Mouse (Mus musculus) forebrain, embryonic 11.5 days (tissue): ENCODE results near the gene Fmo5. TPM values are rescaled to one million over a fixed set of nuclear protein-coding genes. Genes with fewer than 3 reads are reported as not detected.

Experiments used
- ATAC-seq: fragments of 200-750 bp; cut with Nextera tagmentation; replicated peaks from 2 replicates; pipeline ENCODE4 v1.8.0; 2017; ENCODE audit warnings: moderate TSS enrichment; ENCODE audit not compliant: low FRiP score
- DNase-seq: peaks from one replicate; pipeline ENCODE4 v3.0.0-alpha.2; 2017; ENCODE audit warnings: low spot score
- H3K27ac ChIP-seq: fragments of 300-500 bp; sonication (generic); 2 replicates; pipeline ENCODE4 v1.5.1; 2014; ENCODE audit warnings: low read depth, low read length
- H3K27me3 ChIP-seq: fragments of 300-500 bp; sonication (generic); 2 replicates; pipeline ENCODE4 v1.6.1; 2014; ENCODE audit warnings: mild to moderate bottlenecking, low read length, mixed read lengths; ENCODE audit not compliant: control insufficient read depth, insufficient read depth
- H3K36me3 ChIP-seq: fragments of 300-500 bp; sonication (generic); 2 replicates; pipeline ENCODE4 v1.6.1; 2014; ENCODE audit warnings: mild to moderate bottlenecking, low read length, moderate library complexity, mixed read lengths; ENCODE audit not compliant: control insufficient read depth, insufficient read depth
- H3K4me1 ChIP-seq: fragments of 300-500 bp; sonication (generic); replicated peaks from 2 replicates; pipeline ENCODE4 v1.6.1; 2014; ENCODE audit warnings: low read length, mixed read lengths; ENCODE audit not compliant: control insufficient read depth, insufficient read depth
- H3K4me2 ChIP-seq: fragments of 300-500 bp; sonication (generic); 2 replicates; pipeline ENCODE4 v1.6.1; 2014; ENCODE audit warnings: low read depth, mild to moderate bottlenecking, low read length, moderate library complexity, mixed read lengths; ENCODE audit not compliant: severe bottlenecking
- H3K4me3 ChIP-seq: fragments of 300-500 bp; sonication (generic); 2 replicates; pipeline ENCODE4 v1.5.1; 2014; ENCODE audit warnings: low read depth, low read length
- H3K9ac ChIP-seq: fragments of 300-500 bp; sonication (generic); 2 replicates; pipeline ENCODE4 v1.6.1; 2014; ENCODE audit warnings: low read length
- H3K9me3 ChIP-seq: fragments of 300-500 bp; sonication (generic); 2 replicates; pipeline ENCODE4 v1.6.1; 2016; ENCODE audit warnings: low read length, mixed read lengths; ENCODE audit not compliant: control insufficient read depth
- WGBS: fragments of 180-500 bp; shearing (Covaris S2); extraction: QIAGEN DNeasy Blood & Tissue Kit; methylation state at CpG from one replicate; pipeline ENCODE4 v1.1.7; 2014; 5-methylcytosine and 5-hydroxymethylcytosine counted together
- polyA plus RNA-seq: library from polyadenylated mRNA; unstranded; fragments of >200 nt; fragmentation: Nextera tagmentation; extraction: Ambion mirVana; gene quantifications from 2 replicates; pipeline ENCODE4 v1.2.1, GENCODE M21; 2014

Fmo5 gene
- polyA plus RNA-seq, 1 experiment from 2014 or later, result 0.69 TPM

DNA sequence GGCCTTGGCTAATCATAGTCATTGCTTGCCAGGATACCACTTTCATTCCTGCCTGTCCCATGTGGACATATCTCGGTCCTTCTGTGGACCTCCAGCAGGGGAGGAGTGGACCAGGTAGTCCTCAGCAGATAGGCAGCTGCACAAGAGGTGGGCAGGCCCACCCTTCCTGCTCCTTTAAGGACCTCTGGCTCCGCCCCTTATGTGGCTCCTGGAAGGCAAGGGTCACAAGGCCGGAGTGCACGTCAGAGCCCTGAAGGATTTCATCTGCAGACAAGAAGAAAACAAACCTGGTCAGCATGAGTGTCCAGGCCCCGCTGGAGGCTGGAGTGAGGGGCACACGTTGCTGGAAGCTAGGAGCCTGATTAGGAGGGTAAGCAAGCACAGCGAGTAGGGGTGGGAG, 62.0 kb downstream of the Fmo5 start:
- Histone ChIP-seq H3K4me1 (no peaks in the 10 kb centered on the region), H3K9me3 (no peaks in the 10 kb centered on the region), H3K4me3 (no peak overlapping the region), H3K36me3 (no peaks in the 10 kb centered on the region), H3K4me2 (no peak overlapping the region), H3K27ac (no peak overlapping the region), H3K27me3 (no peaks in the 10 kb centered on the region), H3K9ac (no peak overlapping the region)
- WGBS, result 65% methylated on average over 7 of the region's 7 CpGs
- ATAC-seq, result no peak
- DNase-seq, result no peak

DNA sequence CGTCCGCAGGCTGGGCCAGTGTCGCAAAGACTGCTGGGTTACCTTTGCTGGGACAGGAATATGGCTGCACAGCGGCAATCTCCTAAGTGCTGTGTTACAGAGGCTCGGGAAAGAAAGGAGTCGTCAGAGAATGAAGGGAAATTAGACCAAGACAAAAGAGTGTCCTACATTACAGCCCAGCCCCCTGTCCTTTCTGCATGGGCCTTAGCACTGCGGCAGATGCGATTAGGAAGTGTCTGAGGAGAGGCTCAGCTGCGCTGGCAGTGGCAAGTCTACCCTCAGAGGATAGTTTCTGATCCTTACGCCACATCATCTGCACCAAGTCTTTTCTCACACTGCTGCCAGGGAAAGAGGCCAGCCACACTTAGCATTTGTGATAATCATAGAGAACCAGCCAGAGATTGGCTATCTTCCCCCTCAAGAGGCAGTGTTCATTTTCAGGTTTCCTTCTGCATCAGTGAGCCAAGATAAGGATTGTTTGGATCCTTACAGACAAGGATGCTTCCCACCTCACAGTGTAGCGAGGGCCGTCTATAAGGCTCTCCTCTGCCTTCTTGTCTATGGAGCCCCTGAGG, 62.9 kb downstream of the Fmo5 start:
- no peak overlapping the region for H3K4me2 ChIP-seq
- no peaks in the 10 kb centered on the region for H3K27me3 ChIP-seq
- no peaks in the 10 kb centered on the region for H3K4me1 ChIP-seq
- H3K4me3 ChIP-seq, result no peak overlapping the region
- no peaks in the 10 kb centered on the region for H3K9me3 ChIP-seq
- ATAC-seq (no peak), DNase-seq (no peak)
- H3K27ac ChIP-seq, result no peak overlapping the region
- no peak overlapping the region for H3K9ac ChIP-seq
- H3K36me3 ChIP-seq, result no peaks in the 10 kb centered on the region
- WGBS, result 57% methylated on average over 12 of the region's 12 CpGs

DNA sequence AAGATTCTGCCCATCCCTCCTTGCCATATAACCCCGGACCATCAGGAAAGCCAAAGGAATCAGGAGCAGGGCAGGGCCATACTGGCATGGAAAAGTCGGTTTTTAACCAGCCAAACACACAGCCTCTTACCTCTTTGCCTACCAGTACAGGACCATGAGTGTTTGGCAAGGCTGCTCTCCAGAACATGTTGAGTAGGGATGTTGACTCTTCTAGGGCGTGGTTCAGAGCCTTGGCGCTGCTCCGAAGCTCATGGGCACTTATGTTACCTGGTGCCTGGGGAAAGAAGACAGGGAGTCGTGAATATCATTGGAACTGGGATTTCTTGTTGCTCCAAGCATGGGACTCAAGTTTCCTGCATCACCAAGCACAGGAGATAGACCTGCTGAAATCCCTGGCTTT, 65.2 kb downstream of the Fmo5 start:
- H3K9me3 ChIP-seq, result no peaks in the 10 kb centered on the region
- no peak for DNase-seq
- WGBS, result 85% methylated on average over 6 of the region's 6 CpGs

DNA sequence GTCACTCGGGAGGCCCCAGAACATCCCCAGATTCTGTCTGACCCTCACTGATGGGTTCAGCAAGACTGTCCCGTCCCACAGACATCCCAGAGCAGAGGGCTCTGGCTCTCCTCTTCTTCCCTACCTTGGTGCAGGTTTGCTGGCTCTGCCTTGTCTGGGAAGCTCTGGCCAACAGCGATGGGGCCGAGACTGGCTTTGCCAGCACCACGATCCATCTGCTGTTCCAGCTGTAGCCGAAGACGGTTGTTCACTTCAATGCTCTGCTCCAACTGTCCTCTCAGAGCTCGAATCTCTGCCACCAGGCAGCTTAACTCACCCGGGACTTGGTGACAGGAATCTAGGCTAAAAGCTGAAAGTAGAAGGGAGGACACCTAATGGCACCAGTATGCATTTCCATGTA, 68.3 kb downstream of the Fmo5 start:
- WGBS, result 90% methylated on average over 9 of the region's 9 CpGs
- ATAC-seq (no peak), DNase-seq (no peak)
- Histone ChIP-seq H3K27ac (no peak overlapping the region), H3K9ac (no peak overlapping the region), H3K27me3 (no peaks in the 10 kb centered on the region), H3K4me1 (no peaks in the 10 kb centered on the region), H3K4me2 (no peak overlapping the region), H3K9me3 (no peaks in the 10 kb centered on the region), H3K4me3 (no peak overlapping the region), H3K36me3 (no peaks in the 10 kb centered on the region)

More for the DNA sequence above, 65.2 kb downstream of the Fmo5 start:
- no peak for ATAC-seq
- H3K36me3 ChIP-seq, result no peaks in the 10 kb centered on the region
- H3K27ac ChIP-seq, result no peak overlapping the region
- no peaks in the 10 kb centered on the region for H3K27me3 ChIP-seq
- no peak overlapping the region for H3K4me2 ChIP-seq
- H3K4me1 ChIP-seq, result no peaks in the 10 kb centered on the region
- no peak overlapping the region for H3K9ac ChIP-seq
- no peak overlapping the region for H3K4me3 ChIP-seq

DNA sequence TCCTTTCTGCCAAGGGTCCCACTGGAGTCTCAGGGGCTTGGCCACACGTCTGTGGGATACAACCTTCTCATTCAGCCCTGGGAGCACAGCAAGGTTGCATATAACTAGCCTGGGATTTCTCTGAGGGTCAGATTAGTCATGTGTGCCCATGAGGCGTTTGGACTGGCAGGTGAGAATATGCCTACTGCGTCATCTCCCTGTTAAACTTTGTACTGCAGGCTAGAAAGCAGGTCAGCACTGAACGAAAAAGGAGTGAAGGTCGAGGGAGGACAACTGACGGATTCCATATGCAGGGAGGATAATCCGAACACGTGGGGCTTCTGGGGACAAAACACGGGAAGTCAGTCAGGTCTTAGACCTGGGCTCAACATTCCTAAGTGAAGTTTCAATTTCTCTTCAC, 68.7 kb downstream of the Fmo5 start:
- no peak overlapping the region for H3K4me3 ChIP-seq
- H3K27me3 ChIP-seq, result no peaks in the 10 kb centered on the region
- H3K4me2 ChIP-seq, result no peak overlapping the region
- WGBS, result 83% methylated on average over 9 of the region's 9 CpGs
- DNase-seq (no peak), ATAC-seq (no peak)
- no peaks in the 10 kb centered on the region for H3K36me3 ChIP-seq
- no peaks in the 10 kb centered on the region for H3K4me1 ChIP-seq
- no peak overlapping the region for H3K27ac ChIP-seq
- H3K9me3 ChIP-seq, result no peaks in the 10 kb centered on the region
- no peak overlapping the region for H3K9ac ChIP-seq

DNA sequence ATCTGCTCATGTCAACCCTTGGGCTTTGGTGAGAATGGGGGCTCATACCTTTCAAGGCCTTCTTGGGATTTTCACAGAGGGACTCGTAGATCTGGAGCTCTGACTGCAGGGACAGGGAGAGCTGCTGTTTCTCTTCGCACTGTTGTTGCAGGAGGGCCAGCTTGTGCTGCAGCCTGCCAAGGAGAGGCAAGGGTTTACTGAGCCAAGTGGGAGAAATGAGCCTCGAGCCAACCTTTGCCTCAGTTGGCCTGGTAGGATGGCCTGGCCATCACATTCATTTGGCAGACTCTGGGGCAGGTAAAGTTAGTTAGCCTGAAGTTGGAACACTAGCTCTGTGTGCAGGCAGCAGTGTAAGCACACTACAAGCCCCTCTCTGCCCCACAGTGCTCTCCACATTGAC, 70.5 kb downstream of the Fmo5 start:
- Histone ChIP-seq H3K9me3 (no peaks in the 10 kb centered on the region), H3K36me3 (no peaks in the 10 kb centered on the region), H3K27me3 (no peaks in the 10 kb centered on the region), H3K4me3 (no peak overlapping the region), H3K9ac (no peak overlapping the region), H3K4me2 (no peak overlapping the region), H3K4me1 (no peaks in the 10 kb centered on the region), H3K27ac (no peak overlapping the region)
- WGBS, result 77% methylated on average over 3 of the region's 3 CpGs
- ATAC-seq (no peak), DNase-seq (no peak)

DNA sequence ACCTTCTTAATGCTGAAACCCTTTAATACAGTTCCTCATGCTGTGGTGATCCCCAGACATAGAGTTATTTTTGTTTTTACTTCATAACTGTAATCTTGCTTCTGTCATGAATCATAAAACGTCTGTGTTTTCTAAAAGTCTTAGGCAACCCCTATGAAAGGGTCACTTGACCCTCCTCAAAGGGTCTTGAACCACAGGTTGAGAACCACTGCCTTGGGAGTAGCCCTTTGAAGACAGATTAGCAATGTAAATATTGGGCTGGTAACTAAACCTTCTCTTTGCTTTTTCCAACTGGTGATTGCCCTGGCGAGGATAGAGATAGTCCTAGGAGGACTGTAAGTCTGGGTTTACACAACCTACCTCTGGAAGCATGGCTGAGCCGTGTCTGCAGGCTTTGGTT, 72.6 kb downstream of the Fmo5 start:
- 72% methylated on average over 3 of the region's 3 CpGs for WGBS
- no peak for DNase-seq
- Histone ChIP-seq H3K4me1 (no peaks in the 10 kb centered on the region), H3K9ac (no peak overlapping the region), H3K36me3 (no peaks in the 10 kb centered on the region), H3K4me3 (no peak overlapping the region), H3K9me3 (no peaks in the 10 kb centered on the region), H3K27me3 (no peaks in the 10 kb centered on the region), H3K27ac (no peak overlapping the region), H3K4me2 (no peak overlapping the region)
- no peak for ATAC-seq

DNA sequence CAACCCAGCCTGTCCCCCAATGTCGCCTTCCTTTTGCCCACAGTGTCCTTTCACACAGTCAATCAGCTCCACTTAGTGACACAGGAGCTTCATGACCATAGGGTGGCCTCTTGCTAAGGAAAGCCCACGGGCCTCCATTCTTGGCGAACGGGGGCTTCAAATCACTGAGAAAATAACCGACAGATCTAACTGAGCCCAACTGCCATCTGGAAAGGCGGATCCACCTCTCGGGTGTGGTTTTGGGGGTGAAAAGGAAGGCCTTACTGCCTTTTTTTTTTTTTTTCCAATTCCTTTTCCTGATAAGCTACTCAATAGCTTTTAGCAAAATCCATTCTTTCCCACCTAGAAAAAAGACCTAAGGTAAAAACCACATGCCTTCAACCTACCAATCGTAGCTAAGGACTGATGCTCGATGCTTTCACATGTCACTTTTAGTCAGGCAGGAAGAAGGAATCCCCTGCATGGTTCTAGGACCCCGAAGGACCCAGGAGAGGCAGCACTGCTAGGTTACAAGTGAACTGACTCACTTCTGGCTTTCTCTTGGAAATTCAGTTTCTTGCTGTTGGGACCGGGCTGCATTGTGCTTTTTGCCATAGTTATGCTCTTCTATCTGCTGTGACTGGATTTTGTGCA, 74.0 kb downstream of the Fmo5 start:
- H3K9me3 ChIP-seq, result no peaks in the 10 kb centered on the region
- ATAC-seq, result no peak
- no peak overlapping the region for H3K9ac ChIP-seq
- no peak overlapping the region for H3K27ac ChIP-seq
- 91% methylated on average over 11 of the region's 11 CpGs for WGBS
- H3K4me2 ChIP-seq, result no peak overlapping the region
- no peaks in the 10 kb centered on the region for H3K36me3 ChIP-seq
- no peak for DNase-seq
- no peaks in the 10 kb centered on the region for H3K4me1 ChIP-seq
- no peak overlapping the region for H3K4me3 ChIP-seq
- no peaks in the 10 kb centered on the region for H3K27me3 ChIP-seq
